Mouse (Mus musculus) MEL (cell line): ENCODE measurements at regions not wholly inside any gene's neighbourhood (a gene's known extent, or its start where the extent isn't known, plus 50 kb on each side); places are given as distances from the start of the nearest gene placed in this dataset.

Experiments used
- DNase-seq: peaks from one replicate; pipeline ENCODE4 v3.0.0; 2011; ENCODE audit warnings: low read depth, low spot score
- H3K27ac ChIP-seq: 2 replicates; pipeline ENCODE4 v1.5.1; 2012; ENCODE audit warnings: low read depth, mild to moderate bottlenecking, control low read depth, low read length, moderate library complexity; ENCODE audit not compliant: control insufficient read depth
- H3K27me3 ChIP-seq, 2 experiments: fragments of 150-350 bp in 1 of 2; sonication (generic) in 1 of 2; 2 replicates each; pipeline ENCODE4 v1.6.1; 2012; ENCODE audit warnings: low read length in 2 of 2, mild to moderate bottlenecking in 2 of 2, improper control_type of control experiment in 1 of 2, moderate library complexity in 1 of 2; ENCODE audit not compliant: insufficient read depth in 2 of 2, control insufficient read depth in 1 of 2
- H3K36me3 ChIP-seq, 2 experiments: 2 replicates each; pipeline ENCODE4 v1.6.1; 2012 to 2014; ENCODE audit warnings: low read length in 2 of 2, improper control_type of control experiment in 1 of 2, inconsistent platforms in 1 of 2, mild to moderate bottlenecking in 1 of 2; ENCODE audit not compliant: insufficient read depth in 2 of 2, control insufficient read depth in 1 of 2
- H3K4me1 ChIP-seq, 2 experiments: fragments of 150-350 bp in 1 of 2; sonication (generic) in 1 of 2; 2 replicates each; pipeline ENCODE4 v1.6.1; 2012; ENCODE audit warnings: low read length in 2 of 2, improper control_type of control experiment in 1 of 2, mild to moderate bottlenecking in 1 of 2; ENCODE audit not compliant: insufficient read depth in 2 of 2, control insufficient read depth in 1 of 2
- H3K4me3 ChIP-seq, 2 experiments: fragments of 150-350 bp in 1 of 2; sonication (generic) in 1 of 2; 2 replicates each; pipeline ENCODE4 v1.5.1; 2012; ENCODE audit warnings: low read depth in 2 of 2, low read length in 2 of 2, mild to moderate bottlenecking in 2 of 2, moderate library complexity in 2 of 2, control low read depth in 1 of 2, improper control_type of control experiment in 1 of 2; ENCODE audit not compliant: control insufficient read depth in 1 of 2, insufficient read depth in 1 of 2
- H3K79me2 ChIP-seq: 2 replicates; pipeline ENCODE4 v1.6.1; 2012; ENCODE audit warnings: mild to moderate bottlenecking, low read length, moderate library complexity; ENCODE audit not compliant: control insufficient read depth, poor library complexity, insufficient read depth
- H3K9ac ChIP-seq: 2 replicates; pipeline ENCODE4 v1.6.1; 2012; ENCODE audit warnings: low read depth, mild to moderate bottlenecking, control low read depth, low read length, moderate library complexity; ENCODE audit not compliant: control insufficient read depth, poor library complexity, severe bottlenecking
- H3K9me3 ChIP-seq: fragments of 150-350 bp; sonication (generic); replicated peaks from 2 replicates; pipeline ENCODE4 v1.6.1; 2012; ENCODE audit warnings: mild to moderate bottlenecking, low read length, improper control_type of control experiment, moderate library complexity; ENCODE audit not compliant: insufficient read depth
- BHLHE40 ChIP-seq: IDR thresholded peaks from 2 replicates; pipeline ENCODE4 v1.6.1; 2012; ENCODE audit warnings: low read depth, mild to moderate bottlenecking, inconsistent platforms, low read length, improper control_type of control experiment, borderline replicate concordance
- CHD1 ChIP-seq: IDR thresholded peaks from 2 replicates; pipeline ENCODE4 v1.6.1; 2012; ENCODE audit warnings: low read depth, mild to moderate bottlenecking, inconsistent platforms, low read length, improper control_type of control experiment
- CHD2 ChIP-seq: IDR thresholded peaks from 2 replicates; pipeline ENCODE4 v1.6.1; 2011; ENCODE audit warnings: low read length, improper control_type of control experiment
- E2F4 ChIP-seq: IDR thresholded peaks from 2 replicates; pipeline ENCODE4 v1.6.1; 2011; ENCODE audit warnings: low read depth, low read length, improper control_type of control experiment, borderline replicate concordance
- ELF1 ChIP-seq: IDR thresholded peaks from 2 replicates; pipeline ENCODE4 v1.6.1; 2014; ENCODE audit warnings: low read depth, mild to moderate bottlenecking, inconsistent platforms, low read length, improper control_type of control experiment, moderate library complexity
- GABPA ChIP-seq: IDR thresholded peaks from 2 replicates; pipeline ENCODE4 v1.6.1; 2012; ENCODE audit warnings: low read depth, mild to moderate bottlenecking, inconsistent platforms, low read length, improper control_type of control experiment, moderate library complexity
- KAT2A ChIP-seq: conservative IDR thresholded peaks from 2 replicates; pipeline ENCODE4 v1.6.1; 2012; ENCODE audit warnings: low read depth, low read length, improper control_type of control experiment, inconsistent platforms
- MAX ChIP-seq: IDR thresholded peaks from 2 replicates; pipeline ENCODE4 v1.6.1; 2011; ENCODE audit warnings: low read length, improper control_type of control experiment
- MAZ ChIP-seq: IDR thresholded peaks from 2 replicates; pipeline ENCODE4 v1.6.1; 2012; ENCODE audit warnings: low read depth, mild to moderate bottlenecking, inconsistent platforms, low read length, improper control_type of control experiment
- MYB ChIP-seq: IDR thresholded peaks from 2 replicates; pipeline ENCODE4 v1.6.1; 2011; ENCODE audit warnings: mild to moderate bottlenecking, low read depth, low read length, improper control_type of control experiment
- NELFE ChIP-seq: IDR thresholded peaks from 2 replicates; pipeline ENCODE4 v1.6.1; 2011; ENCODE audit warnings: low read depth, low read length, improper control_type of control experiment
- NRF1 ChIP-seq: IDR thresholded peaks from 2 replicates; pipeline ENCODE4 v1.6.1; 2014; ENCODE audit warnings: low read depth, mild to moderate bottlenecking, inconsistent platforms, low read length, improper control_type of control experiment, moderate library complexity; ENCODE audit not compliant: poor library complexity, insufficient read depth, severe bottlenecking
- POLR2A ChIP-seq, 2 experiments: IDR thresholded peaks; 2 replicates each; pipeline ENCODE4 v1.6.1; 2011 to 2012; ENCODE audit warnings: low read length in 2 of 2, mild to moderate bottlenecking in 2 of 2, control low read depth in 1 of 2, improper control_type of control experiment in 1 of 2, low read depth in 1 of 2, moderate library complexity in 1 of 2; ENCODE audit not compliant: control insufficient read depth in 1 of 2, insufficient read depth in 1 of 2, poor library complexity in 1 of 2
- POLR2AphosphoS2 ChIP-seq: IDR thresholded peaks from 2 replicates; pipeline ENCODE4 v1.6.1; 2011; ENCODE audit warnings: low read length, improper control_type of control experiment
- POLR2AphosphoS5 ChIP-seq: IDR thresholded peaks from 2 replicates; pipeline ENCODE4 v1.6.1; 2012; ENCODE audit warnings: low read depth, borderline replicate concordance, mild to moderate bottlenecking, inconsistent platforms, low read length, moderate library complexity, mixed read lengths
- SIN3A ChIP-seq: IDR thresholded peaks from 2 replicates; pipeline ENCODE4 v1.6.1; 2012; ENCODE audit warnings: low read length, improper control_type of control experiment, inconsistent platforms
- TBP ChIP-seq: IDR thresholded peaks from 2 replicates; pipeline ENCODE4 v1.8.0; 2011; ENCODE audit warnings: low read depth, low read length, improper control_type of control experiment
- TCF12 ChIP-seq: IDR thresholded peaks from 2 replicates; pipeline ENCODE4 v1.6.1; 2014; ENCODE audit warnings: low read depth, mild to moderate bottlenecking, inconsistent platforms, low read length, improper control_type of control experiment, moderate library complexity
- USF2 ChIP-seq, 2 experiments: IDR thresholded peaks; 2 replicates each; pipeline ENCODE4 v1.6.1; 2011 to 2012; ENCODE audit warnings: improper control_type of control experiment in 2 of 2, low read length in 2 of 2, borderline replicate concordance in 1 of 2, inconsistent platforms in 1 of 2, low read depth in 1 of 2, mild to moderate bottlenecking in 1 of 2; ENCODE audit not compliant: insufficient read depth in 1 of 2
- ZKSCAN1 ChIP-seq: IDR thresholded peaks from 2 replicates; pipeline ENCODE4 v1.6.1; 2012; ENCODE audit warnings: low read depth, mild to moderate bottlenecking, inconsistent platforms, low read length, improper control_type of control experiment, moderate library complexity
- ZMIZ1 ChIP-seq: IDR thresholded peaks from 2 replicates; pipeline ENCODE4 v1.6.1; 2012; ENCODE audit warnings: low read depth, mild to moderate bottlenecking, inconsistent platforms, low read length, improper control_type of control experiment, moderate library complexity

DNA sequence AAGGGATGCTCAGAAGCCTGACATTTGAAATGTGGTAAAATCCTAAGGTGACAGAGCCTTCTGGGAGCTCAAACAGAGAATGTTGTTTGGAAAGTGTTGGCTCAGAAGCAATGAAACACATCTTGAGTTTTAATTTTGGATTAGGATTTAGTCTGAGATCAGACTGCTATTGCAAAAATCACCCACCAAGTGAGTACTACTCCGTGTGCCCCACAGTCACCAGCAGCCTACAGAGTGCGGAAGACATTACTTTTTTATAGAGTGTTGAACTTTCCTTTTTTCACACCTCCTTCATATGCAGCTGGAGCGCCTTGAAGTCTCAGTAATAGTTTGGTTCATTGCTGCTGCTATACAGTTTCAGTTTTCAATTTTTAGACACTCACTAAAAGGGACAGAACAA is 805.1 kb upstream of the Pcdh17 start:
- H3K36me3 ChIP-seq = no peaks in the 10 kb centered on the region
- no peaks in the 10 kb centered on the region for H3K79me2 ChIP-seq
- no peaks in the 10 kb centered on the region for H3K4me1 ChIP-seq
- H3K9me3 ChIP-seq = no peaks in the 10 kb centered on the region
- no peak overlapping the region for H3K4me3 ChIP-seq
- H3K27ac ChIP-seq = no peak overlapping the region
- H3K27me3 ChIP-seq = no peaks in the 10 kb centered on the region
- no peak overlapping the region for H3K9ac ChIP-seq
- no peak for DNase-seq
- TF ChIP-seq MYB = no peak
- TF ChIP-seq ZMIZ1 = no peak
- TF ChIP-seq TBP = no peak
- no peak for TF ChIP-seq CHD1
- TF ChIP-seq KAT2A = no peak
- TF ChIP-seq NELFE = no peak

DNA sequence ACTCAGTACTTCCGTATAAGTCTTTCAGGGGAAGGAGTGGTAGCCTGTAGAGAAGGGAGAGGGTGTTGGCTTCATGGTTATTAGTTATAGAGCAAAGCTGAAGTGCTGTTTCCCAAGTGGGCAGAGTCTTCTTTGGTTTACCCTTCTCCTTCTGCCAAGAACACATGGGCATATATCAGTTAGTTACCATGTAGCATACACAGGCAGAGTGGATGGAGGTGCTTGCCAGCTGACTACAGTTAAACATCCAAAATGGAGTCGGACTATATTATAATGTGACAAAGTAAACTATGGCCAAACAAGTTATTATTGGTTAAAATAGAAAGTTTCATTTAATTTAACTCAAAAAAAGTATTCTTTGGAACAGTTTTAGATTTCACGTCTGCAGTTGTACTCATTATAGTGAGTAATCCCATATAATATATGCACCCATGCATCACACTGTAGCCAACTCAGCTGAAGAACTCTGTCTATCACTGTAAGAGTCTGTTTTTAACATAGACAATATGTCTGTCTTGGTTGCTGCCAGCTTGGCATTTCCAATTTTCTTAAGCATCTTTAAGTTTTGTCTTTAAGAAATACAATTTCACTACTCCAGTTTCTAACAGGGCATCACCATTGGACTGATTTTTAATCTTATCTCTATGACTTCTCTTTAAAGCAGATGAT is 803.4 kb upstream of the Pcdh17 start:
- no peak for DNase-seq
- Histone ChIP-seq H3K27ac (no peak overlapping the region), H3K79me2 (no peaks in the 10 kb centered on the region), H3K9me3 (no peaks in the 10 kb centered on the region), H3K9ac (no peak overlapping the region), H3K4me1 (no peaks in the 10 kb centered on the region), H3K4me3 (no peak overlapping the region), H3K27me3 (no peaks in the 10 kb centered on the region), H3K36me3 (no peaks in the 10 kb centered on the region)
- TF ChIP-seq SIN3A = no peak
- no peak for TF ChIP-seq BHLHE40
- TF ChIP-seq TCF12 = no peak
- TF ChIP-seq ZKSCAN1 = no peak
- no peak for TF ChIP-seq ELF1
- no peak for TF ChIP-seq GABPA

DNA sequence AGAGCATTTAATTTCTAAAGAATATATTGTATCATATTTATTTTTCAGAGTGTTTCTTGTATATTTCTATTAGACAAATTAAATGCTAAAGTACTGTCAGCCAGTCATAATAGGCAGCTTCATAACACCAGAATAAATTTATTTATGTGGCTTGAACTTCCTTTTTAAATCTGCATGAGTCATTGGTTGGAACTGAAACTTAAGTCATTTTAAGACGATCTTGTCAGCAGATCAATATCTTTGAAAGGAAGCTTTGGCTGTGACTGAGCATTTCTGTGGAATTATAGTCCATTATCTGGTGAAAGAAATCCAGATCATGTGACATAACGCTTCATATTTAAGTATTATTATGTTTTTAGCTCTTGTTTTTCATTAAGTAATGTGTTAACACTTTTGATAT is 794.7 kb upstream of the Pcdh17 start:
- H3K27ac ChIP-seq = no peak overlapping the region
- peak; percentile 22 for DNase-seq
- H3K4me1 ChIP-seq = no peaks in the 10 kb centered on the region
- no peak overlapping the region for H3K9ac ChIP-seq
- H3K4me3 ChIP-seq = no peak overlapping the region
- TF ChIP-seq POLR2A (IDR thresholded peaks at IDR 0.05; ENCODE audit: control insufficient read depth in 1 of 2, insufficient read depth in 1 of 2, low read depth in 1 of 2, low read length in 2 of 2, poor library complexity in 1 of 2) = no peak
- TF ChIP-seq USF2 (IDR thresholded peaks at IDR 0.05; ENCODE audit: borderline replicate concordance in 1 of 2, insufficient read depth in 1 of 2, low read depth in 1 of 2, low read length in 2 of 2) = no peak
- TF ChIP-seq CHD2 = no peak
- no peak for TF ChIP-seq TCF12
- TF ChIP-seq MAX = no peak
- TF ChIP-seq E2F4 = no peak
- no peak for TF ChIP-seq NELFE
- no peak for TF ChIP-seq KAT2A
- TF ChIP-seq TBP = no peak
- no peak for TF ChIP-seq NRF1
- no peak for TF ChIP-seq ELF1
- TF ChIP-seq POLR2AphosphoS2 = no peak
- no peak for TF ChIP-seq POLR2AphosphoS5
- TF ChIP-seq MAZ = no peak
- no peaks in the 10 kb centered on the region; a peak in 1 of 4 replicates for H3K36me3 ChIP-seq
- H3K9me3 ChIP-seq = no peaks in the 10 kb centered on the region
- no peaks in the 10 kb centered on the region for H3K27me3 ChIP-seq
- no peaks in the 10 kb centered on the region for H3K79me2 ChIP-seq
